ENCODE assay signal across 10 mouse cellular contexts in the genomic region with DNA sequence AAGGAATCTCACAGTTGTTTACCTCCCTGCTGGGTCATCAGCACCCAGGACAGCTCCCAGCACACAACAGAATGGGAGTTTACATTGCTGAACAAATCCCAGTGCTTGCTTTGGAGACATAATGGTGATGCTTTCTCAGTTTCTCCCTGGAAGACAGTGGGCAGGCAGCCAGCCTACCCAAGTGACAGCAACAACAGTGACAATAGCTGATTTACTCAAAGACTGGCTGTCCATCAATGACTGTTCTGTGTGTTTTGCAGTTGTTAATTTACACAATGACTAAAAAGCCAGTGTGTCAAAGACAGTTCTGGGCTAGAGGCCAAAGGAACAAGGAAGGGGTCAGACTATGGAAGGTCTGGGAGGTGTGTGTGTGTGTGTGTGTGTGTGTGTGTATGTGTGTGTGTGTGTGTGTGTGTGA.
DNase-seq lines count a peak whose midpoint lies in the region; ATAC-seq and TF ChIP-seq lines count a peak whose summit lies in the region.
"Had no signal": no experiment of that assay in that cellular context is flagged by ENCODE, and none has a peak within 500 bp of the region (broad histone marks: within the 10 kb centered on the region; RNA-seq: fewer than 3 reads in every experiment).

No protein-coding gene starts in this region.

- TF ChIP-seq EP300 in MEL (IDR thresholded peaks at IDR 0.05; ENCODE audit: low read depth in 1 of 2, low read length in 2 of 2): no peak

- no peak overlapping the region for H3K4me2 ChIP-seq in kidney, embryonic 16.5 days (replicated peaks; ENCODE audit: low read depth, low read length)
- no peak overlapping the region for H3K4me2 ChIP-seq in midbrain, postnatal 0 days (ENCODE audit: low read depth, low read length, poor library complexity, severe bottlenecking)

- no peaks in the 10 kb centered on the region for H3K4me1 ChIP-seq in kidney, embryonic 16.5 days (ENCODE audit: insufficient read depth, low read length)
- H3K4me1 ChIP-seq in kidney, adult 2 months (ENCODE audit: control insufficient read depth, insufficient read depth, low read length): no peaks in the 10 kb centered on the region
- no peaks in the 10 kb centered on the region for H3K4me1 ChIP-seq in MEL (ENCODE audit: control insufficient read depth in 1 of 2, insufficient read depth in 2 of 2, low read length in 2 of 2)
- H3K4me1 ChIP-seq in midbrain, postnatal 0 days (ENCODE audit: insufficient read depth, low read length): no peaks in the 10 kb centered on the region
- H3K4me1 ChIP-seq: megakaryocyte, embryonic 14.5 days had no signal

- DNase-seq in kidney, adult 2 months: no peak
- DNase-seq in MEL (ENCODE audit: low read depth, low spot score): peak; percentile 44
- DNase-seq in embryo, embryonic 11.5 days (ENCODE audit: low read depth, low spot score): peak; percentile 39
- DNase-seq in kidney, postnatal 36 days: peak; percentile 2 to 50
- DNase-seq in midbrain, postnatal 0 days (ENCODE audit: low spot score): peak; percentile 72
- no peak for DNase-seq in c-Kit-positive CD71-positive TER-119-positive erythroid progenitor cells, embryonic 14.5 days (ENCODE audit: low spot score)

- TF ChIP-seq POLR2A in kidney, adult 2 months (IDR thresholded peaks at IDR 0.05; ENCODE audit: low read depth, low read length): no peak
- TF ChIP-seq POLR2A in MEL (IDR thresholded peaks at IDR 0.05; ENCODE audit: control insufficient read depth in 1 of 2, insufficient read depth in 1 of 2, low read depth in 1 of 2, low read length in 2 of 2, poor library complexity in 1 of 2): no peak

- no peaks in the 10 kb centered on the region for H3K36me3 ChIP-seq in kidney, embryonic 16.5 days (ENCODE audit: insufficient read depth, low read length)
- no peaks in the 10 kb centered on the region for H3K36me3 ChIP-seq in kidney, adult 2 months (ENCODE audit: control insufficient read depth, insufficient read depth, low read length)
- H3K36me3 ChIP-seq in MEL (ENCODE audit: control insufficient read depth in 1 of 2, insufficient read depth in 2 of 2, low read length in 2 of 2): no peaks in the 10 kb centered on the region
- H3K36me3 ChIP-seq in midbrain, postnatal 0 days (ENCODE audit: insufficient read depth, low read length): no peaks in the 10 kb centered on the region

- H3K9me3 ChIP-seq in kidney, embryonic 16.5 days (ENCODE audit: low read length): no peaks in the 10 kb centered on the region
- no peaks in the 10 kb centered on the region for H3K9me3 ChIP-seq in MEL (replicated peaks; ENCODE audit: insufficient read depth, low read length)
- no peaks in the 10 kb centered on the region for H3K9me3 ChIP-seq in midbrain, postnatal 0 days (ENCODE audit: low read length)

- ATAC-seq in kidney, embryonic 16.5 days (ENCODE audit: low FRiP score, low TSS enrichment): peak; percentile 61; the same call in 1 of the 2 replicates
- no peak for ATAC-seq in midbrain, postnatal 0 days (ENCODE audit: low FRiP score)
- no peak for ATAC-seq in megakaryocyte, adult 5-6 weeks (ENCODE audit: poor library complexity, severe bottlenecking)
- ATAC-seq: Patski had no signal

- no peaks in the 10 kb centered on the region for H3K27me3 ChIP-seq in kidney, embryonic 16.5 days (ENCODE audit: insufficient read depth, low read length)
- H3K27me3 ChIP-seq in kidney, adult 2 months (replicated peaks; ENCODE audit: control insufficient read depth, insufficient read depth, low read length): no peaks in the 10 kb centered on the region
- no peaks in the 10 kb centered on the region for H3K27me3 ChIP-seq in MEL (ENCODE audit: control insufficient read depth in 1 of 2, insufficient read depth in 2 of 2, low read length in 2 of 2)
- H3K27me3 ChIP-seq in midbrain, postnatal 0 days (ENCODE audit: insufficient read depth, low read length): no peaks in the 10 kb centered on the region
- H3K27me3 ChIP-seq: megakaryocyte, embryonic 14.5 days; Patski had no signal

- H3K4me3 ChIP-seq in kidney, embryonic 16.5 days (ENCODE audit: low read length): no peak overlapping the region
- no peak overlapping the region for H3K4me3 ChIP-seq in kidney, adult 2 months (ENCODE audit: insufficient read depth, low read depth, low read length)
- no peak overlapping the region for H3K4me3 ChIP-seq in MEL (ENCODE audit: control insufficient read depth in 1 of 2, insufficient read depth in 1 of 2, low read depth in 2 of 2, low read length in 2 of 2)
- H3K4me3 ChIP-seq in midbrain, postnatal 0 days (ENCODE audit: low read depth, low read length): no peak overlapping the region
- H3K4me3 ChIP-seq: megakaryocyte, embryonic 14.5 days had no signal

- H3K27ac ChIP-seq in kidney, embryonic 16.5 days (ENCODE audit: low read length): no peak overlapping the region
- no peak overlapping the region for H3K27ac ChIP-seq in kidney, adult 2 months (ENCODE audit: insufficient read depth, low read depth, low read length)
- H3K27ac ChIP-seq in MEL (ENCODE audit: control insufficient read depth, low read depth, low read length): no peak overlapping the region
- H3K27ac ChIP-seq in midbrain, postnatal 0 days (ENCODE audit: low read depth, low read length): no peak overlapping the region

- TF ChIP-seq CTCF in kidney, adult 2 months (conservative IDR thresholded peaks at IDR 0.05; ENCODE audit: insufficient read depth, insufficient read length, low read depth, low read length): no peak
- no peak for TF ChIP-seq CTCF in MEL (IDR thresholded peaks at IDR 0.05 in 2 of 3, conservative IDR thresholded peaks at IDR 0.05 in 1 of 3; ENCODE audit: control insufficient read depth in 1 of 3, insufficient read depth in 1 of 3, low read depth in 2 of 3, low read length in 3 of 3, poor library complexity in 1 of 3, severe bottlenecking in 1 of 3)
- TF ChIP-seq CTCF in midbrain, postnatal 0 days (IDR thresholded peaks at IDR 0.05): no peak

- no peak overlapping the region for H3K9ac ChIP-seq in kidney, embryonic 16.5 days (replicated peaks; ENCODE audit: low read length)
- H3K9ac ChIP-seq in MEL (ENCODE audit: control insufficient read depth, low read depth, low read length, poor library complexity, severe bottlenecking): no peak overlapping the region
- H3K9ac ChIP-seq in midbrain, postnatal 0 days (replicated peaks; ENCODE audit: low read length, poor library complexity, severe bottlenecking): no peak overlapping the region

- H3K79me2 ChIP-seq in MEL (ENCODE audit: control insufficient read depth, insufficient read depth, low read length, poor library complexity): no peaks in the 10 kb centered on the region

- TF ChIP-seq RAD21 in MEL (IDR thresholded peaks at IDR 0.05; ENCODE audit: low read depth, low read length): no peak

TF ChIP-seq in MEL, 35 proteins besides CTCF, POLR2A, EP300 and RAD21:
- no peak for TF ChIP-seq SMC3 (IDR thresholded peaks at IDR 0.05; ENCODE audit: low read depth, low read length)
- no peak for TF ChIP-seq MEF2A (IDR thresholded peaks at IDR 0.05; ENCODE audit: extremely low read depth, insufficient replicate concordance, low read depth, low read length, poor library complexity, severe bottlenecking)

Comparison
In these comparisons a context has a peak if more than half of its experiments do, and no peak if none do; other contexts are left out.
1. DNase-seq: peak in MEL (single experiment), embryo, embryonic 11.5 days (single experiment), kidney, postnatal 36 days (2 of 2) and midbrain, postnatal 0 days (single experiment); none in kidney, adult 2 months (single experiment) and c-Kit-positive CD71-positive TER-119-positive erythroid progenitor cells, embryonic 14.5 days (single experiment).